Mouse (Mus musculus): ENCODE data around the gene Faxc. TPM values are rescaled to one million over a fixed set of nuclear protein-coding genes. Genes with fewer than 3 reads are reported as not detected.

The Faxc gene
- polyA plus RNA-seq, 1 experiment from 2014 or later = 10.8 TPM

DNA sequence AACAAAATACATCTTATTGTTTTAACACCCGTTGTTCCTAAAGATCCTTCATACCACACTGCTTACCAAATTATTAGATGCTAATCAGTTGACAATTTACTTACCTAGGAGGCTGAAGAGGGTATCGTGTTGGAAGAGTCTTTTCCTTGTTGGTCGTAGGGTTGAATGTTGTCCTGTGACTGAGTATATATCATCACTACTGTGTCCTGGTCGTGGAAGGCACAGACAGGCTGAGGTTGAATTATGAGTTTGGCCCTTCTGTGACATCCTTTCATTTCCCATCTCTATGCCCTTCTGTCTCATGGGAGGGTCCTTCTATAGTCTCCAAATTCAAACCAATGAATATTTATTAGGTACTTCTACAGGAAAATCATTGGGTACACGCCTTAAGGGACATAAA is 87.3 kb downstream of the Faxc start:
- in situ Hi-C loops (cut with MboI; ENCODE audit: low pct_unique_long_range_greater_than_20kb) = no loop called here
- ATAC-seq = no peak
- DNase-seq (ENCODE audit: low read depth, low spot score) = no peak
- H3K27me3 ChIP-seq = no peaks in the 10 kb centered on the region
- ChIA-PET POLR2A (no interaction called here), CTCF (interaction anchor here (0.6 to 1.1 kb wide), 3 partner anchors 9 to 168 kb away, joined by 3 read pairs; no protein-coding TSS in a partner anchor)
- no peak for TF ChIP-seq CTCF (IDR thresholded peaks at IDR 0.05)

DNA sequence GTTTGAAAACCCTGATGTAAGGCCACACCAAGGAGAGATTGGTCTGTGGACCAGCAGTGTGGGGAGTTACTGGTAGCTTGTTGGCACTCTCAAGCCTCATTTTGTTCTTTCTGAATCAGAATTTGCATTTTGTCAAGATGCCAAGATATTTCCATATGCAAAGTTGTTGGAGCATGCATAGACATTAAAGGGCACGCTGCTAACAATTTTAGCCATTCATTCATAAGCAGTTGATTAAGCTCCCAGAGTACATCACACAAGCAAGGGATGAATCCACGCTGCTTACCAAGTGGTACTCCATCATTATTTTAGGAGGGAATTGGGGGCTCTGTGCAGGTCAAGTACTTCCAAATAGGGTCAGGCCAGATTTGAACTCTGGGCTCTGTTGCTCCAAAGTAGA is 98.8 kb downstream of the Faxc start:
- no peak for ATAC-seq

More for the DNA sequence above, 98.8 kb downstream of the Faxc start:
- DNase-seq (ENCODE audit: low read depth, low spot score) = no peak
- H3K27me3 ChIP-seq = no peaks in the 10 kb centered on the region
- CTCF ChIA-PET = no interaction called here
- TF ChIP-seq CTCF (IDR thresholded peaks at IDR 0.05) = no peak
- in situ Hi-C loops (cut with MboI; ENCODE audit: low pct_unique_long_range_greater_than_20kb) = no loop called here
- POLR2A ChIA-PET = no interaction called here

Other genes with a start within 250 kb of the Faxc start
- gene Prdm13, start 245.4 kb upstream of the Faxc start, polyA plus RNA-seq (2021) = not detected
- 15.8 TPM for gene Ccnc, start 203.6 kb upstream of the Faxc start, polyA plus RNA-seq (2021)
- 24.4 TPM for gene Usp45, start 164.2 kb upstream of the Faxc start, polyA plus RNA-seq (2021)
- 12.5 TPM for gene Tstd3, start 164.1 kb upstream of the Faxc start, polyA plus RNA-seq (2021)
- 48.3 TPM for gene Pnisr, start 83.7 kb upstream of the Faxc start, polyA plus RNA-seq (2021)
- gene Coq3, start 51.7 kb upstream of the Faxc start, polyA plus RNA-seq (2021) = 7.3 TPM

All from Patski (cell line).